Mouse (Mus musculus) lung, postnatal 25 days (tissue): ENCODE results near the gene Slc18b1.

Experiments
- DNase-seq: peaks from one replicate; pipeline ENCODE4 v3.0.0; 2022; ENCODE audit warnings: low spot score

Gene Slc18b1

GRCm38 (mm10) chr10:23806201-23806600 lies 9.4 kb downstream of the Slc18b1 start:
- DNase-seq: no peak

- DNase-seq: peak; percentile 32
Observed at GRCm38 (mm10) chr10:23811635-23812437, 15.1 kb downstream of the Slc18b1 start.

- DNase-seq: no peak
Observed at GRCm38 (mm10) chr10:23812438-23812759, 15.6 kb downstream of the Slc18b1 start.

- DNase-seq: no peak
Observed at GRCm38 (mm10) chr10:23812852-23813766, 16.3 kb downstream of the Slc18b1 start.

GRCm38 (mm10) chr10:23815168-23815567 lies 18.4 kb downstream of the Slc18b1 start:
- DNase-seq: peak; percentile 61

GRCm38 (mm10) chr10:23816241-23816640 lies 19.5 kb downstream of the Slc18b1 start:
- no peak for DNase-seq

- DNase-seq: no peak
Observed at GRCm38 (mm10) chr10:23826516-23826915, 29.7 kb downstream of the Slc18b1 start.

GRCm38 (mm10) chr10:23836003-23836964 lies 39.5 kb downstream of the Slc18b1 start:
- no peak for DNase-seq

- no peak for DNase-seq
Observed at GRCm38 (mm10) chr10:23837115-23837514, 40.3 kb downstream of the Slc18b1 start.

- DNase-seq: no peak
Observed at GRCm38 (mm10) chr10:23838910-23839309, 42.1 kb downstream of the Slc18b1 start.

- peak; percentile 53 for DNase-seq
Observed at GRCm38 (mm10) chr10:23839368-23839767, 42.6 kb downstream of the Slc18b1 start.

- DNase-seq: no peak
Observed at GRCm38 (mm10) chr10:23840496-23840895, 43.7 kb downstream of the Slc18b1 start.

- peak; percentile 58 for DNase-seq
Observed at GRCm38 (mm10) chr10:23851228-23851912, 54.6 kb downstream of the Slc18b1 start, which contains the start of gene Vnn3. Vnn3 (plus strand) TSS chr10:23851462.

GRCm38 (mm10) chr10:23852096-23852495 lies 55.3 kb downstream of the Slc18b1 start:
- peak; percentile 87 for DNase-seq

GRCm38 (mm10) chr10:23864362-23865312 lies 67.9 kb downstream of the Slc18b1 start:
- DNase-seq: no peak
